ENCODE assay signal across 8 mouse cellular contexts in the genomic region with DNA sequence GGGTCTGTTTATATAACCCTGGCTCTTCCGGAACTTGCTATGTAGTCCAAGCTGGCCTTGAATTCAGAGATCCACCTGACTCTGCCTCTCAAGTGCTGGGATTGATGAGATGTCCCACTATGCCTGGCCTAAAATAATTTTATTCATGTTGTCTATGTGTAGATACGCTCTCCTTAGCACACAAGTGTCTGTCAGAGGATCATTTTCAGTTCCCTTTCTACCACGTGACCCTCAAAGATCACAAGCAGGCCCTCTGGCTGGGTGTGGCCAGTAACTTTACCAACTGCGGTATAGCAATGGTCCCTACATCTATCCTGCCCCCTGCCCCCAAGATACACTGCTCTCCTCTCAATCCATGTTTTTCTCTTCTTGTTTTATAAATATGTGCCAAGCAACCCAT. TPM values are rescaled to one million over a fixed set of nuclear protein-coding genes. Genes with fewer than 3 reads are reported as not detected.
DNase-seq lines count a peak whose midpoint lies in the region; ATAC-seq and TF ChIP-seq lines count a peak whose summit lies in the region.
"Had no signal": no experiment of that assay in that cellular context is flagged by ENCODE, and none has a peak within 500 bp of the region (broad histone marks: within the 10 kb centered on the region; RNA-seq: fewer than 3 reads in every experiment).

No protein-coding gene starts in this region.

- H3K27me3 ChIP-seq in forebrain, embryonic 13.5 days: no peaks in the 10 kb centered on the region

- no peak overlapping the region for H3K9ac ChIP-seq in forebrain, embryonic 13.5 days

- no peak overlapping the region for H3K4me3 ChIP-seq in lung, adult 2 months (replicated peaks; ENCODE audit: extremely low read depth, low read depth, low read length)
- no peak overlapping the region for H3K4me3 ChIP-seq in forebrain, embryonic 13.5 days
- H3K4me3 ChIP-seq: myocyte had no signal

- H3K36me3 ChIP-seq in forebrain, embryonic 13.5 days (ENCODE audit: poor library complexity, severe bottlenecking): no peaks in the 10 kb centered on the region

- no peak for TF ChIP-seq POLR2A in lung, adult 2 months (IDR thresholded peaks at IDR 0.05; ENCODE audit: borderline replicate concordance, extremely low read depth, low read depth, low read length)

- no peak for ATAC-seq in forebrain, embryonic 13.5 days

- H3K4me1 ChIP-seq in lung, adult 2 months (ENCODE audit: control insufficient read depth, insufficient read depth, low read length): no peaks in the 10 kb centered on the region
- no peaks in the 10 kb centered on the region for H3K4me1 ChIP-seq in forebrain, embryonic 13.5 days

- H3K9me3 ChIP-seq in forebrain, embryonic 13.5 days (replicated peaks): no peaks in the 10 kb centered on the region

- WGBS in lung, adult 2 months: 83% methylated on average over 4 of the region's 4 CpGs
- WGBS in forebrain, embryonic 13.5 days: 93% methylated on average over 4 of the region's 4 CpGs

- no peak overlapping the region for H3K4me2 ChIP-seq in forebrain, embryonic 13.5 days

- peak; percentile 38 for DNase-seq in urinary bladder, postnatal 14 days (ENCODE audit: low spot score)
- no peak for DNase-seq in urinary bladder, adult 2 months (ENCODE audit: low spot score)
- peak; percentile 74 to 87 for DNase-seq in heart, adult 9 months (ENCODE audit: low spot score in 2 of 2)
- DNase-seq in lung, adult 2 months: peak; percentile 40
- peak; percentile 52 to 83 for DNase-seq in thymus, adult 18-20 months
- no peak for DNase-seq in retina, postnatal 1 day

- H3K27ac ChIP-seq in forebrain, embryonic 13.5 days: no peak overlapping the region

- TF ChIP-seq CTCF in lung, adult 2 months (IDR thresholded peaks at IDR 0.05; ENCODE audit: insufficient read depth, low read length): no peak

RNA-seq across cellular contexts. Expression of a gene that starts 10.0 kb away (rescaled TPM):
- polyA plus RNA-seq in urinary bladder, adult 2 months (2012; rRNA removed): 0.34 and 0.37 TPM in 2 replicates
- polyA plus RNA-seq in lung, adult 2 months (2012; rRNA removed): 0.13 and 0.28 TPM in 2 replicates
- 0.14 and 0.21 TPM in 2 replicates for polyA plus RNA-seq in forebrain, embryonic 13.5 days (2015; fragmentation: Nextera tagmentation; extraction: Ambion mirVana)
- polyA plus RNA-seq: myocyte had no signal

Comparison
In these comparisons a context has a peak if more than half of its experiments do, and no peak if none do; other contexts are left out.
1. DNase-seq: peak in urinary bladder, postnatal 14 days (single experiment), heart, adult 9 months (2 of 2), lung, adult 2 months (single experiment) and thymus, adult 18-20 months (2 of 2); none in urinary bladder, adult 2 months (single experiment) and retina, postnatal 1 day (single experiment).